Mouse (Mus musculus) heart, postnatal 0 days (tissue): ENCODE data around the gene Sos2.

Experiments
- CTCF ChIP-seq: IDR thresholded peaks from 2 replicates; pipeline ENCODE4 v1.5.1; 2016; ENCODE audit warnings: antibody characterized with exemption, control low read depth, low read depth
- EP300 ChIP-seq: IDR thresholded peaks from 2 replicates; pipeline ENCODE4 v1.6.1; 2016; ENCODE audit warnings: antibody characterized with exemption, low read depth

GRCm38 (mm10) chr12:69724018-69724710 is 42.5 kb upstream of the Sos2 start:
- TF ChIP-seq CTCF, result no peak
- no peak for TF ChIP-seq EP300
